Mouse (Mus musculus) CD4-positive, CD25-positive, alpha-beta regulatory T cell, adult 9 weeks (primary cell): ENCODE results near the gene Rnf126. TPM values are rescaled to one million over a fixed set of nuclear protein-coding genes. Genes with fewer than 3 reads are reported as not detected.

Experiments used
- polyA plus RNA-seq: library from polyadenylated mRNA; unstranded; fragments of 100-300 nt; shearing (Covaris generic); gene quantifications from one replicate; pipeline ENCODE4 v1.2.1, GENCODE M21; 2017

Rnf126 gene
- polyA plus RNA-seq: 4.2 TPM

DNA sequence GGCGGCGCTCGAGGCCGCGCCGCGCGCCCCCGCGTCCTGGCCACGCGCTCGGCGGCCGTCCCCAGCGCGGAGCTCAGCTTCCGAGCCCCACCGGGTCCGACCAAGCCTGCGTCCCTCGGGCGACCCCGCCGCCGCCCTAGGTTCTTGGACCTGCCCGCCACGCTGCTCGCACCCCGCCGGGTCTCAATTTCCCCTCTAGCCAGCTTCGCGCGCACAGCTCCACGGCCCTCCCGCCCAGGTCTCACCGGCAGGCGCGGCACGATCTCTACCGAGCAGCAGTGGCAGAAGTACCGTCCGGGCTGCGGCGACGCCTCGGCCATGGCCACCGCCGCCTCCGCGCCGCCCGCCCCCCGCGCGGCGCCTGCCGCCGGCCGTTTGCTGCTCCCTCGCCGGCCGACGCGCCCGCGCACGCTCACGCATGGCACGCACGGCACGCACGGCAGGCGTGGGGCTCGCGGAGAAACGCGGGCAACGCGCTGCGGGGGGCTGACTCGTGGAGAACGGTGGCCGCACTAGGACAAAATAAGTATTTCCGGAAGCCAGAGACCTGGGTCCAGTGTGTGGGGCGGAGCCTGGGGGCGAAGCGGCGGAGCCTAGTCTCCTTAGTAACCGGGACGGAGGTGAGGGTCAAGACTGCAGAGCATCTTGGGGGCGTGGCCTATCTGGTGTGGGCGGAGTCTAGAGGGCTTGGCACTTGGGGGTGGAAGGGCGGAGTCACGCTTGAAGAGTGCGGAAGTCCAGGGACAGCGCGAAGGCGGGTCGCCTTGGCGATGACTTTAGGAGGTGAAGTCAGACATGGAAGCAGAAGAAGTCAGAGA, at the start of gene Rnf126:
Gene Rnf126 (minus strand): TSS at position 445 of the 818 bp plus-strand sequence.

DNA sequence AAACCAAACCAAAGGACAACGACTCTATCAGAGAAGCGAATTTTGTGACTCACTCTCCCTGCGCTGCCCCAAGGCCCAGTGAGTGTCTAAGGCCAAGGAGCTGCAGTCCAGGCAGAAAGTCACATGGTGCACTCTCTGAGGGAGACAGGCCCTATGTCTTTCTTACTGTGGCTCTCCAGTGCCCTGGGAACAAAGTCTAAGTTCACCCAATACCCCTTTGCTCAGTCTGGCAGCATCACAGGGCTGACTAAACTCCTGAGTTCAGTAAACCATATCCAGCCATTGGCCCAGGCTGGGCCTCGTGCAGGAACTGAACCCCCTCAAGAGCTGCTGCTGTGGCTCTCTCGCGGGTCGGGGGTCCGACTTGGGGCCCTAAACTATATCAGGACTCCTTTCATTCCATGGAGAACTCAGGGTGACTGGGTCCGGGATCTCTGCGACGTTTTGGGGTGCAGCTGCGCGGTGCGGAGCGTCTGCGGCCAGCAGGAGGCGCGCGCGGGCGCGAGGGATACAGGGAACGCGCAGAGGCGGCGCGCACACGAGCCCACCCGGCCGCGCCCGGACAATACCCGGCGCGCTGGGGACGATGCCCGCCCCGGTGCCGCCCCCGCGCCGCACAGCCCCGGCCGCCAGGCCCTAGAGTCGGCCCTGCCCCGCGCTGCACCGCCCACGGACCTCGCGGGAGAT, 26.4 kb upstream of the Rnf126 start, which contains the start of gene Palm:
Gene Palm (plus strand): TSS at position 522 of the 687 bp plus-strand sequence.

DNA sequence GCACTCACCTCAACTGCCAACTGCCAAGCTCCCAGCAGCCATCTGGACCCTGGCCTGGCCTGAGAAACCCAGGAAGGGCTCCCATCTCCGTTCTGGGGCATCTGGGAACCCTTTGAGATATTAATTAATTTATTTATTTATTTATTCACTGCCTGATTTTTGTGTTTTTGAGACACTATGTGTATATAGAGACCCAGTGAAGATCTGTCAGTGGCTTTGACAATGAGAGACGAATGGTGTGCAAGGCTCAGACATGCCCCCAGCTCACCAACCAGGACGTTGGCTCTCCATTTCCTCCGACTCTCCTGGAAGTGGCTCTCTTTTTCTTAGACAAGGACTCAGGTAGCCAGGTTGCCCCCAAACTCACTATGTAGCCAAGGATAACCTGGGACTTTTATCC, 24.1 kb upstream of the Rnf126 start, which contains the start of gene Prss57:
Gene Prss57 (minus strand): TSS at position 101 of the 400 bp plus-strand sequence.

DNA sequence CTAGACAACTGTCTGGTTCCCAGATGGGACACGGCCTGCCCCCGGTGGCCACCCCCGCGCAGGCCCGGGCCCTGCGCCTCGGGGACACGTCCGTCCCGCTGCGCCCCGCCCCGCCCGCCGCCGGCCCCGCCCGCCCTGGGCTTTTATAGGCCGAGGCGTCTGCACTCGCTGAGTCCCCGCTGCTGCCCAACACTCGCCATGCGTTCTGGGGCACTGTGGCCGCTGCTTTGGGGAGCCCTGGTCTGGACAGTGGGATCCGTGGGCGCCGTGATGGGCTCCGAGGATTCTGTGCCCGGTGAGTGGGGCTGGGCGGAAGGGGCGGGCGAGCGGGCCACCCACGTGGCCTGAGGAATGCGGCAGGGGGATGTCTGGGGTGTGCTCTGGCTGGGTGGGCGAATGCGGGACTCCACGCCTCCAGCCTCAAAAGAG, 10.4 kb upstream of the Rnf126 start, which contains the start of gene Fstl3:
Gene Fstl3 (plus strand): TSS at position 170 of the 429 bp plus-strand sequence.

DNA sequence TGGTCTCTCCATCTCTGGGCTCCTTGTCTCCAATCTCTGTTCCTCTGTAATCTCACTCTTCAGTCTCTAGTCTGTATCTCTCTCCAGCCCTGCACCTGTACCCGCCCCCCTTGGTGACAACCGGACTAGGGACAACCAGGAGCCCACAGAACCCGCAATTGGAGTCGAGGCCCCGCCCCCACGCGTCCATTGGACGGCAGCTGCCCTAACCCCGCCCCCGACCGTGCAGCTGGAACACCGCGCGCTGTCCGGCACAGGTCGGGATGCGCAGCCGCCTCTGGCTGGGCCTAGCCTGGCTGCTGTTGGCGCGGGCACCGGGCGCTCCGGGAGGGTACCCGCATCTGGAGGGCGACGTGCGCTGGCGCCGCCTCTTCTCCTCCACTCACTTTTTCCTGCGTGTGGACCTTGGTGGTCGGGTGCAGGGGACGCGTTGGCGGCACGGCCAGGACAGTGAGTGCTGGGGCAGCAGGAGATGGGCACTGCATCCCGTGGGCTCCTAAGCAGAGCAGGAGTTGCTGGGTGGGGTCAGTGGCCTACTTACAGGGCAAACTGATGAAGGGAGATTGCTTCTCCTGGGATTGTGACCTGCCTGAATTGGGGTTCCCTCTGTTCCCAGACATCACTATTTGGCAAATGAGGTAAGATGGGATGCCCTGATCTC, 11.8 kb downstream of the Rnf126 start, which contains the start of gene Fgf22:
Gene Fgf22 (plus strand): TSS at position 221 of the 661 bp plus-strand sequence.

DNA sequence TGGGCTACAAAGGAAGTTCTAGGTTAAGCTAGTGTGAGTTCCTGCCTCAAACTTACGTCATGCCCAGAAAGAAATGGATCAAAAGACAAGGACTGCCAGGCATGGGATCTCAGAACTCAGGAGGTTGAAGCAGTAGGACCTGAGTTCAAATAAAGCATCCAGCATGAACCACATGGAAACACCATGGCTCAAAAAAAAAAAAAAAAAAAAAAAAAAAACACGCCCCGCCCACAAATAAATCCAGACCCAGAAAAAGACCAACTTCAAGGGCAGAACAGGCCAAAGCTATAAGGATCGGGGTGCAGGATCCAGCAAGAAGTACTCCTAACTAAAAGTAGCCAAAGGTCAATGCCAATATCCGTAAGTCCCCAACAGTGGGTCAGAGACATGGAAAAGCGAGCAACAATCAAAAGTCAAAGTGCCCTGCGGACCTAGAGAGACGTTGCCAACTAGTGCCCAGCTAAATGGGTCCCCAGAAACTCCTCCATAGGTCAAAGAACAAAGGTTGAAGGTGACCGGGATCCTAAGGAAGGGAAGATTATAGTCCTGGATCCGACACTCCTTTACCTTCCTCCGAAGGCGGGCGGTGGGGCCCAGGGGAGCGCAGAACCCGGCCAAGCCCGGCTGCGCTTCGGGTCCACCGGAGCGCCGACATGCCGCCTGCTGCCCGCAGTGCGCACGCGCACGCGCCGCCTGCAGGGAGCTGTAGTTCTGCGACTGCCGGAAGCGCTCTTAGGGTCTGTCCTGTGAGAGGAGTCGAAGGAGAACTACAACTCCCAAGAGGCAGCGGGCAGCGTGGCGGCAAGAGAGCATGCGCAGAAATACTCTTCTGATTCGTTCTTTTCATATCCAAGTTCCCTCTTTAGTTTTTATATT, 20.6 kb downstream of the Rnf126 start, which contains the start of gene Polrmt:
Gene Polrmt (minus strand): TSS at position 684 of the 876 bp plus-strand sequence.

DNA sequence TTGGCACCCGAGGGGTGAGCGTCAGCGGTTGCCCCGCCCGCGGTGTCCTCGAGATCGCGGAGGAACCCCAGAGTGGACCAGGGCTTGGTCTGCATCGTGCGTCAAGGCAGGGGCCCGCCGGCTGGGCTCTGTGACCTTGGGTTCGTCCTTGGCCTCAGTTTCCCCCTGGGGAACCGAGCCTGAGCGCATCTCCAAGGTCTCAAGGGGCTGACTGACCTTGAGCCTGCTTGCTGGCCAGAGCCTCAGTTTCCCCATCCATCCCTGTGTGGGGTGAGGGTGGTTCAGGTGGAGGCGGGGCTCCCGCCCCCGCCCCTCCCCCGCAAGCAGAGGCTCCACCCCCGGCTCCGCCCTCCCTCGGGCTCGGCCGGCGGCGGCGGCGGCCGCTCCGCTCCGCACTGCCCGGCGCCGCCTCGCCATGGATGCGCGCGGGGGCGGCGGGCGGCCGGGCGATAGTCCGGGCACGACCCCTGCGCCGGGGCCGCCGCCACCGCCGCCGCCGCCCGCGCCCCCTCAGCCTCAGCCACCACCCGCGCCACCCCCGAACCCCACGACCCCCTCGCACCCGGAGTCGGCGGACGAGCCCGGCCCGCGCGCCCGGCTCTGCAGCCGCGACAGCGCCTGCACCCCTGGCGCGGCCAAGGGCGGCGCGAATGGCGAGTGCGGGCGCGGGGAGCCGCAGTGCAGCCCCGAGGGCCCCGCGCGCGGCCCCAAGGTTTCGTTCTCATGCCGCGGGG, 50.3 kb downstream of the Rnf126 start, which contains the start of gene Hcn2:
Gene Hcn2 (plus strand): TSS at position 381 of the 734 bp plus-strand sequence.

Other genes starting within 250 kb of the Rnf126 start
- gene Plpp2, start 233.2 kb downstream of the Rnf126 start, polyA plus RNA-seq: 4.5 TPM
- gene Mier2, start 211.8 kb downstream of the Rnf126 start, polyA plus RNA-seq: 32.0 TPM
- gene Theg, start 179.6 kb downstream of the Rnf126 start, polyA plus RNA-seq: not detected
- gene C2cd4c, start 152.9 kb downstream of the Rnf126 start, polyA plus RNA-seq: not detected
- gene Shc2, start 129.0 kb downstream of the Rnf126 start, polyA plus RNA-seq: not detected
- gene Odf3l2, start 121.2 kb downstream of the Rnf126 start, polyA plus RNA-seq: not detected
- gene Madcam1, start 102.4 kb downstream of the Rnf126 start, polyA plus RNA-seq: 0.40 TPM
- 29.7 TPM for gene Tpgs1, start 97.6 kb downstream of the Rnf126 start, polyA plus RNA-seq
- 12.9 TPM for gene Cdc34, start 84.8 kb downstream of the Rnf126 start, polyA plus RNA-seq
- gene Gzmm, start 77.9 kb downstream of the Rnf126 start, polyA plus RNA-seq: 0.63 TPM
- 186 TPM for gene Bsg, start 62.5 kb downstream of the Rnf126 start, polyA plus RNA-seq
- gene Hcn2, start 50.3 kb downstream of the Rnf126 start, polyA plus RNA-seq: not detected
- gene Polrmt, start 20.4 kb downstream of the Rnf126 start, polyA plus RNA-seq: 35.6 TPM
- not detected for gene Fgf22, start 11.9 kb downstream of the Rnf126 start, polyA plus RNA-seq
- gene Fstl3, start 10.3 kb upstream of the Rnf126 start, polyA plus RNA-seq: 0.52 TPM
- gene Prss57, start 24.0 kb upstream of the Rnf126 start, polyA plus RNA-seq: not detected
- 0.27 TPM for gene Palm, start 26.6 kb upstream of the Rnf126 start, polyA plus RNA-seq
- gene Misp, start 54.0 kb upstream of the Rnf126 start, polyA plus RNA-seq: not detected
- gene Ptbp1, start 87.5 kb upstream of the Rnf126 start, polyA plus RNA-seq: 357 TPM
- not detected for gene Prtn3, start 107.5 kb upstream of the Rnf126 start, polyA plus RNA-seq
- gene Plppr3, start 107.7 kb upstream of the Rnf126 start, polyA plus RNA-seq: 5.6 TPM
- gene Elane, start 119.3 kb upstream of the Rnf126 start, polyA plus RNA-seq: not detected
- not detected for gene Cfd, start 123.9 kb upstream of the Rnf126 start, polyA plus RNA-seq
- gene Med16, start 142.0 kb upstream of the Rnf126 start, polyA plus RNA-seq: 18.3 TPM
- gene Gm26602, start 143.9 kb upstream of the Rnf126 start, polyA plus RNA-seq: 3.7 TPM
- 0.24 TPM for gene Kiss1r, start 150.0 kb upstream of the Rnf126 start, polyA plus RNA-seq
- 205 TPM for gene R3hdm4, start 154.3 kb upstream of the Rnf126 start, polyA plus RNA-seq
- gene Arid3a, start 160.1 kb upstream of the Rnf126 start, polyA plus RNA-seq: 7.4 TPM
- gene Wdr18, start 193.2 kb upstream of the Rnf126 start, polyA plus RNA-seq: 79.7 TPM
- 0.22 TPM for gene Grin3b, start 203.8 kb upstream of the Rnf126 start, polyA plus RNA-seq
- 3.8 TPM for gene Tmem259, start 217.4 kb upstream of the Rnf126 start, polyA plus RNA-seq
- gene Cnn2, start 221.6 kb upstream of the Rnf126 start, polyA plus RNA-seq: 1,134 TPM
- 62.4 TPM for gene Abca7, start 229.5 kb upstream of the Rnf126 start, polyA plus RNA-seq
- gene Arhgap45, start 249.7 kb upstream of the Rnf126 start, polyA plus RNA-seq: 911 TPM